In the genomic region with DNA sequence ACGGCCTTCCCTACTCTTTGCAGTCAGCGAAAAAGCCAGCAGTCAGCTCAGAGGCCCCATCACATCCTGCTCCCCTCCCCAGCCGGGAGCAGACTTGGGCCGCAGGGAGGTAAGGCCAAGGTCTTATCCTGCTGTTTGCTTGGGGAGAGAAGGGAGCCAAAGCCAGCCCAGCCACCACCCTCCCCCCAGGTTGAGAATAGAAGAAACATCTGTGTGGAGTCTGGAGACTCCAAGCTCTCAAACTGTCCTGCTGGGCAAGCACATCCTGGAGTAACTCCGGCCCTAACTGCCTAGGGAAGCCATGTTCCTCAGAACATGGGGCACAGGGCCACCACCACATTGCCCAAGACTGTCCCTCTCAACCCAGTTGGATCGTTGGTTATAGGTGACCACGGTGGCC, we compare ENCODE assay signal across 14 mouse cellular contexts. TPM values are rescaled to one million over a fixed set of nuclear protein-coding genes. Genes with fewer than 3 reads are reported as not detected.
DNase-seq lines count a peak whose midpoint lies in the region; ATAC-seq lines count a peak whose summit lies in the region.
"Had no signal": no experiment of that assay in that cellular context is flagged by ENCODE, and none has a peak within 500 bp of the region (broad histone marks: within the 10 kb centered on the region; RNA-seq: fewer than 3 reads in every experiment).

No protein-coding gene starts in this region.

- no peak overlapping the region for H3K4me2 ChIP-seq in kidney, embryonic 14.5 days (replicated peaks; ENCODE audit: low read depth, low read length)
- no peak overlapping the region; the same call in 1 of the 2 replicates for H3K4me2 ChIP-seq in intestine, embryonic 15.5 days (replicated peaks)
- no peak overlapping the region for H3K4me2 ChIP-seq in stomach, embryonic 14.5 days (replicated peaks; ENCODE audit: low read depth, low read length)
- H3K4me2 ChIP-seq in forebrain, embryonic 13.5 days: no peak overlapping the region
- H3K4me2 ChIP-seq: midbrain, embryonic 15.5 days had no signal

- H3K9me3 ChIP-seq in kidney, embryonic 14.5 days (ENCODE audit: control insufficient read depth, low read length): no peaks in the 10 kb centered on the region
- H3K9me3 ChIP-seq in intestine, embryonic 15.5 days: no peaks in the 10 kb centered on the region
- H3K9me3 ChIP-seq in stomach, embryonic 14.5 days (ENCODE audit: control insufficient read depth, low read depth, low read length): no peaks in the 10 kb centered on the region
- H3K9me3 ChIP-seq in forebrain, embryonic 13.5 days (replicated peaks): no peaks in the 10 kb centered on the region
- H3K9me3 ChIP-seq: midbrain, embryonic 15.5 days had no signal

- 74% methylated on average over 7 of the region's 7 CpGs for WGBS in kidney, embryonic 14.5 days
- 53% methylated on average over 7 of the region's 7 CpGs for WGBS in intestine, embryonic 15.5 days
- WGBS in stomach, embryonic 14.5 days: 50% methylated on average over 7 of the region's 7 CpGs
- WGBS in forebrain, embryonic 13.5 days: 90% methylated on average over 7 of the region's 7 CpGs

- ATAC-seq in kidney, embryonic 14.5 days (ENCODE audit: low FRiP score, low TSS enrichment): no peak
- ATAC-seq in intestine, embryonic 15.5 days: peak; percentile 52; the same call in 1 of the 2 replicates
- ATAC-seq in stomach, embryonic 14.5 days (ENCODE audit: insufficient number of reproducible peaks, insufficient read depth, low FRiP score, low read depth): peak; percentile 30; the same call in 1 of the 2 replicates
- ATAC-seq in forebrain, embryonic 13.5 days: no peak
- ATAC-seq: forebrain, embryonic 16.5 days; hindbrain, embryonic 16.5 days; midbrain, embryonic 15.5 days had no signal

- H3K27me3 ChIP-seq in kidney, embryonic 14.5 days (ENCODE audit: control insufficient read depth, insufficient read depth, low read length): no peaks in the 10 kb centered on the region
- H3K27me3 ChIP-seq in intestine, embryonic 15.5 days (replicated peaks): no peaks in the 10 kb centered on the region
- H3K27me3 ChIP-seq in stomach, embryonic 14.5 days (ENCODE audit: control insufficient read depth, insufficient read depth, low read length): no peaks in the 10 kb centered on the region
- no peaks in the 10 kb centered on the region for H3K27me3 ChIP-seq in forebrain, embryonic 13.5 days
- H3K27me3 ChIP-seq: midbrain, embryonic 15.5 days had no signal

- H3K27ac ChIP-seq in kidney, embryonic 14.5 days (ENCODE audit: low read depth, low read length): no peak overlapping the region; the same call in 1 of the 2 replicates
- H3K27ac ChIP-seq in intestine, embryonic 15.5 days: peak overlapping the region; percentile 70
- peak overlapping the region; percentile 82; the same call in 1 of the 2 replicates for H3K27ac ChIP-seq in stomach, embryonic 14.5 days (ENCODE audit: low read length)
- H3K27ac ChIP-seq in forebrain, embryonic 13.5 days: no peak overlapping the region
- H3K27ac ChIP-seq: midbrain, embryonic 15.5 days had no signal

- H3K9ac ChIP-seq in kidney, embryonic 14.5 days (ENCODE audit: low read depth, low read length): no peak overlapping the region
- H3K9ac ChIP-seq in intestine, embryonic 15.5 days: no peak overlapping the region
- no peak overlapping the region for H3K9ac ChIP-seq in stomach, embryonic 14.5 days (replicated peaks; ENCODE audit: low read depth, low read length)
- H3K9ac ChIP-seq in forebrain, embryonic 13.5 days: no peak overlapping the region
- H3K9ac ChIP-seq: midbrain, embryonic 15.5 days had no signal

- peaks cover 30% of the 10 kb centered on the region for H3K4me1 ChIP-seq in kidney, embryonic 14.5 days (ENCODE audit: control insufficient read depth, insufficient read depth, low read length)
- peaks cover 29% of the 10 kb centered on the region for H3K4me1 ChIP-seq in intestine, embryonic 15.5 days (replicated peaks)
- H3K4me1 ChIP-seq in stomach, embryonic 14.5 days (ENCODE audit: control insufficient read depth, insufficient read depth, low read length): peaks cover 22% of the 10 kb centered on the region
- 0 out of 2 replicates have a peak, but pooled peaks cover 4% of the 10 kb centered on the region for H3K4me1 ChIP-seq in forebrain, embryonic 13.5 days
- H3K4me1 ChIP-seq: midbrain, embryonic 15.5 days had no signal

- peaks cover 26% of the 10 kb centered on the region for H3K36me3 ChIP-seq in kidney, embryonic 14.5 days (ENCODE audit: control insufficient read depth, insufficient read depth, low read length)
- peaks cover 11% of the 10 kb centered on the region; the same call in 1 of the 2 replicates for H3K36me3 ChIP-seq in intestine, embryonic 15.5 days
- peaks cover 6% of the 10 kb centered on the region for H3K36me3 ChIP-seq in stomach, embryonic 14.5 days (ENCODE audit: control insufficient read depth, insufficient read depth, low read length)
- H3K36me3 ChIP-seq in forebrain, embryonic 13.5 days (ENCODE audit: poor library complexity, severe bottlenecking): no peaks in the 10 kb centered on the region
- H3K36me3 ChIP-seq: midbrain, embryonic 15.5 days had no signal

- peak; percentile 42 for DNase-seq in kidney, postnatal 10 days
- peak; percentile 67 for DNase-seq in heart, adult 8-10 months (ENCODE audit: low spot score)
- DNase-seq in layer of hippocampus, postnatal 25 days (ENCODE audit: extremely low spot score in 1 of 2, low spot score in 1 of 2): no peak
- DNase-seq in kidney, postnatal 36 days: no peak
- DNase-seq: cerebellum, postnatal 36 days; thymus, adult 2 months had no signal

- no peak overlapping the region for H3K4me3 ChIP-seq in kidney, embryonic 14.5 days (ENCODE audit: low read length)
- H3K4me3 ChIP-seq in intestine, embryonic 15.5 days (replicated peaks): no peak overlapping the region
- H3K4me3 ChIP-seq in stomach, embryonic 14.5 days (ENCODE audit: low read depth, low read length): no peak overlapping the region
- H3K4me3 ChIP-seq in forebrain, embryonic 13.5 days: no peak overlapping the region
- H3K4me3 ChIP-seq: midbrain, embryonic 15.5 days had no signal

RNA-seq across cellular contexts. Expression of a gene that starts 14.9 kb away (rescaled TPM):
- 30.0 and 56.1 TPM in 2 replicates for polyA plus RNA-seq in kidney, embryonic 14.5 days (2014; fragmentation: Nextera tagmentation; extraction: Ambion mirVana)
- 10 to 100 TPM; 13.6 to 18.9 (median 16.5) TPM for total RNA-seq in heart, adult 8-10 months (2022)
- 41.9 and 45.0 TPM in 2 replicates for polyA plus RNA-seq in intestine, embryonic 15.5 days (2015; fragmentation: Nextera tagmentation; extraction: Ambion mirVana)
- polyA plus RNA-seq in stomach, embryonic 14.5 days (2014; fragmentation: Nextera tagmentation; extraction: Ambion mirVana): 28.8 and 31.6 TPM in 2 replicates
- total RNA-seq in layer of hippocampus, postnatal 25 days (2021): 1 to 10 TPM; 2.0 to 3.0 TPM
- 2.2 and 2.6 TPM in 2 replicates for polyA plus RNA-seq in forebrain, embryonic 13.5 days (2015; fragmentation: Nextera tagmentation; extraction: Ambion mirVana)

RNA-seq across cellular contexts. Expression of a gene that starts 34.4 kb away (rescaled TPM):
- 5.8 and 8.3 TPM in 2 replicates for polyA plus RNA-seq in kidney, embryonic 14.5 days (2014; fragmentation: Nextera tagmentation; extraction: Ambion mirVana)
- total RNA-seq in heart, adult 8-10 months (2022): under 1 TPM in 1 of 4 experiments, not detected in 3; 0.28 TPM
- 0.19 and 0.33 TPM in 2 replicates for polyA plus RNA-seq in intestine, embryonic 15.5 days (2015; fragmentation: Nextera tagmentation; extraction: Ambion mirVana)
- 0.18 and 1.2 TPM in 2 replicates for polyA plus RNA-seq in stomach, embryonic 14.5 days (2014; fragmentation: Nextera tagmentation; extraction: Ambion mirVana)
- total RNA-seq in layer of hippocampus, postnatal 25 days (2021): 1 to 10 TPM; 2.7 to 3.1 TPM
- polyA plus RNA-seq in forebrain, embryonic 13.5 days (2015; fragmentation: Nextera tagmentation; extraction: Ambion mirVana): 6.4 and 9.1 TPM in 2 replicates

RNA-seq across cellular contexts. Expression of a gene that starts 38.7 kb away (rescaled TPM):
- 0.31 and 0.76 TPM in 2 replicates for polyA plus RNA-seq in kidney, embryonic 14.5 days (2014; fragmentation: Nextera tagmentation; extraction: Ambion mirVana)
- total RNA-seq in heart, adult 8-10 months (2022): under 1 TPM in 2 of 4 experiments, not detected in 2; 0.32 to 0.44 TPM
- polyA plus RNA-seq in intestine, embryonic 15.5 days (2015; fragmentation: Nextera tagmentation; extraction: Ambion mirVana): 11.5 and 14.4 TPM in 2 replicates
- polyA plus RNA-seq in stomach, embryonic 14.5 days (2014; fragmentation: Nextera tagmentation; extraction: Ambion mirVana): 0.51 and 1.7 TPM in 2 replicates
- under 1 TPM in 1 of 2 experiments, not detected in 1; 0.20 TPM for total RNA-seq in layer of hippocampus, postnatal 25 days (2021)
- not detected in 2 replicates for polyA plus RNA-seq in forebrain, embryonic 13.5 days (2015; fragmentation: Nextera tagmentation; extraction: Ambion mirVana)
- total RNA-seq: left cerebral cortex, postnatal 4 days had no signal
- polyA plus RNA-seq: forebrain, embryonic 16.5 days; hindbrain, embryonic 16.5 days; midbrain, embryonic 15.5 days had no signal

RNA-seq across cellular contexts. Expression of a gene that starts 44.5 kb away (rescaled TPM):
- 129 and 173 TPM in 2 replicates for polyA plus RNA-seq in kidney, embryonic 14.5 days (2014; fragmentation: Nextera tagmentation; extraction: Ambion mirVana)
- 10 to 100 TPM; 42.4 to 49.4 (median 45.9) TPM for total RNA-seq in heart, adult 8-10 months (2022)
- polyA plus RNA-seq in intestine, embryonic 15.5 days (2015; fragmentation: Nextera tagmentation; extraction: Ambion mirVana): 171 and 172 TPM in 2 replicates
- polyA plus RNA-seq in stomach, embryonic 14.5 days (2014; fragmentation: Nextera tagmentation; extraction: Ambion mirVana): 121 and 126 TPM in 2 replicates
- total RNA-seq in layer of hippocampus, postnatal 25 days (2021): 10 to 100 TPM; 48.3 to 54.0 TPM
- polyA plus RNA-seq in forebrain, embryonic 13.5 days (2015; fragmentation: Nextera tagmentation; extraction: Ambion mirVana): 111 and 122 TPM in 2 replicates

Comparison
In these comparisons a context has a peak if more than half of its experiments do, and no peak if none do; other contexts are left out.
1. DNase-seq: peak in kidney, postnatal 10 days (single experiment) and heart, adult 8-10 months (single experiment); none in layer of hippocampus, postnatal 25 days (0 of 2) and kidney, postnatal 36 days (0 of 2).
2. ATAC-seq: peak in intestine, embryonic 15.5 days (single experiment) and stomach, embryonic 14.5 days (single experiment); none in kidney, embryonic 14.5 days (single experiment) and forebrain, embryonic 13.5 days (single experiment).
3. H3K27ac ChIP-seq: peak in intestine, embryonic 15.5 days (single experiment) and stomach, embryonic 14.5 days (single experiment); none in kidney, embryonic 14.5 days (single experiment) and forebrain, embryonic 13.5 days (single experiment).